In genomic region chr4:129134799-129135585, GRCm38 (mm10) we compare ENCODE assay signal across 8 mouse cellular contexts. TPM values are rescaled to one million over a fixed set of nuclear protein-coding genes. Genes with fewer than 3 reads are reported as not detected.
DNase-seq lines count a peak whose midpoint lies in the region; ATAC-seq lines count a peak whose summit lies in the region.

No protein-coding gene starts in this region.

- no peaks in the 10 kb centered on the region for H3K9me3 ChIP-seq in embryonic facial prominence, embryonic 11.5 days (replicated peaks; ENCODE audit: control insufficient read depth, low read length)
- no peaks in the 10 kb centered on the region for H3K9me3 ChIP-seq in heart, embryonic 13.5 days
- H3K9me3 ChIP-seq in kidney, embryonic 16.5 days (ENCODE audit: low read length) = no peaks in the 10 kb centered on the region

- no peaks in the 10 kb centered on the region for H3K36me3 ChIP-seq in embryonic facial prominence, embryonic 11.5 days (replicated peaks; ENCODE audit: control insufficient read depth, insufficient read depth, low read depth, low read length)
- no peaks in the 10 kb centered on the region for H3K36me3 ChIP-seq in heart, embryonic 13.5 days
- H3K36me3 ChIP-seq in kidney, embryonic 16.5 days (ENCODE audit: insufficient read depth, low read length) = no peaks in the 10 kb centered on the region

- H3K4me1 ChIP-seq in embryonic facial prominence, embryonic 11.5 days (ENCODE audit: control insufficient read depth, insufficient read depth, low read length) = peaks cover 3% of the 10 kb centered on the region; the same call in 1 of the 2 replicates
- H3K4me1 ChIP-seq in heart, embryonic 13.5 days = peaks cover 42% of the 10 kb centered on the region
- peaks cover 39% of the 10 kb centered on the region for H3K4me1 ChIP-seq in kidney, embryonic 16.5 days (ENCODE audit: insufficient read depth, low read length)

- no peak overlapping the region for H3K27ac ChIP-seq in embryonic facial prominence, embryonic 11.5 days (replicated peaks; ENCODE audit: low read depth, low read length)
- H3K27ac ChIP-seq in heart, embryonic 13.5 days (replicated peaks) = no peak overlapping the region
- no peak overlapping the region for H3K27ac ChIP-seq in kidney, embryonic 16.5 days (ENCODE audit: low read length)

- no peak overlapping the region for H3K4me3 ChIP-seq in embryonic facial prominence, embryonic 11.5 days (ENCODE audit: low read depth, low read length)
- peak overlapping the region; percentile 25 for H3K4me3 ChIP-seq in heart, embryonic 13.5 days
- H3K4me3 ChIP-seq in kidney, embryonic 16.5 days (ENCODE audit: low read length) = no peak overlapping the region

- H3K4me2 ChIP-seq in embryonic facial prominence, embryonic 11.5 days (ENCODE audit: low read depth, low read length) = no peak overlapping the region
- H3K4me2 ChIP-seq in heart, embryonic 13.5 days = peak overlapping the region; percentile 60
- peak overlapping the region; percentile 46 for H3K4me2 ChIP-seq in kidney, embryonic 16.5 days (replicated peaks; ENCODE audit: low read depth, low read length)

- peaks cover 23% of the 10 kb centered on the region for H3K27me3 ChIP-seq in embryonic facial prominence, embryonic 11.5 days (ENCODE audit: control insufficient read depth, insufficient read depth, low read length)
- H3K27me3 ChIP-seq in heart, embryonic 13.5 days (replicated peaks) = peaks cover 73% of the 10 kb centered on the region
- H3K27me3 ChIP-seq in kidney, embryonic 16.5 days (ENCODE audit: insufficient read depth, low read length) = peaks cover 9% of the 10 kb centered on the region; the same call in 1 of the 2 replicates

- 0 out of 2 replicates have a peak, but pooled peaks have one; percentile 32 for ATAC-seq in embryonic facial prominence, embryonic 11.5 days (replicated peaks; ENCODE audit: insufficient number of reproducible peaks, low FRiP score, low TSS enrichment, low read depth)
- ATAC-seq in heart, embryonic 13.5 days (ENCODE audit: extremely low read depth, insufficient number of reproducible peaks, low FRiP score, low TSS enrichment) = no peak
- no peak for ATAC-seq in kidney, embryonic 16.5 days (ENCODE audit: low FRiP score, low TSS enrichment)
- no peak for ATAC-seq in erythroid progenitor cell, adult 5-6 weeks (replicated peaks; ENCODE audit: low FRiP score, poor library complexity, severe bottlenecking)

- WGBS in embryonic facial prominence, embryonic 11.5 days = 10% methylated on average over 15 of the region's 15 CpGs
- 8% methylated on average over 15 of the region's 15 CpGs for WGBS in heart, embryonic 13.5 days
- 8% methylated on average over 15 of the region's 15 CpGs for WGBS in kidney, embryonic 16.5 days

- H3K9ac ChIP-seq in embryonic facial prominence, embryonic 11.5 days (replicated peaks; ENCODE audit: low read length) = 0 out of 2 replicates have a peak overlapping the region, but pooled peaks have one; percentile 32
- H3K9ac ChIP-seq in heart, embryonic 13.5 days = peak overlapping the region; percentile 52; the same call in 1 of the 2 replicates
- peak overlapping the region; percentile 37 for H3K9ac ChIP-seq in kidney, embryonic 16.5 days (replicated peaks; ENCODE audit: low read length)

- peak; percentile 85 for DNase-seq in ES-CJ7 (ENCODE audit: low read depth, low spot score)
- DNase-seq in adrenal gland, postnatal 4 days (ENCODE audit: low spot score in 2 of 2) = peak; percentile 39 to 67
- peak; percentile 93 for DNase-seq in embryonic facial prominence, embryonic 11.5 days (ENCODE audit: low spot score)
- DNase-seq in lung, postnatal 25 days (ENCODE audit: low spot score) = peak; percentile 62
- peak; percentile 79 for DNase-seq in right cerebral cortex, postnatal 14 days

RNA-seq across cellular contexts. Expression of gene Fndc5, which starts 1.8 kb away (rescaled TPM):
- total RNA-seq in adrenal gland, postnatal 4 days (2021) = 10 to 100 TPM; 13.0 to 13.2 TPM
- polyA plus RNA-seq in embryonic facial prominence, embryonic 11.5 days (2014; fragmentation: Nextera tagmentation; extraction: Ambion mirVana) = 2.8 and 3.8 TPM in 2 replicates
- polyA plus RNA-seq in heart, embryonic 13.5 days (2015; fragmentation: Nextera tagmentation; extraction: Ambion mirVana) = 5.6 and 7.1 TPM in 2 replicates
- polyA plus RNA-seq in kidney, embryonic 16.5 days (2015; fragmentation: Nextera tagmentation; extraction: Ambion mirVana) = 3.0 and 3.4 TPM in 2 replicates
- 0.72 TPM in 1 of 2 replicates, not detected in the other for total RNA-seq in erythroid progenitor cell, adult 5-6 weeks (2015; ENCODE audit: low replicate concordance)
- total RNA-seq in erythroid progenitor cell, adult 5-6 weeks (2017; ENCODE audit: low replicate concordance) = 0.38 and 0.39 TPM in 2 replicates

RNA-seq across cellular contexts. Expression of gene Hpca, which starts 13.2 kb away (rescaled TPM):
- 1 to 10 TPM; 7.1 to 9.4 TPM for total RNA-seq in adrenal gland, postnatal 4 days (2021)
- polyA plus RNA-seq in embryonic facial prominence, embryonic 11.5 days (2014; fragmentation: Nextera tagmentation; extraction: Ambion mirVana) = 3.1 and 3.5 TPM in 2 replicates
- 0.25 and 0.37 TPM in 2 replicates for polyA plus RNA-seq in heart, embryonic 13.5 days (2015; fragmentation: Nextera tagmentation; extraction: Ambion mirVana)
- 1.6 and 2.2 TPM in 2 replicates for polyA plus RNA-seq in kidney, embryonic 16.5 days (2015; fragmentation: Nextera tagmentation; extraction: Ambion mirVana)
- total RNA-seq in erythroid progenitor cell, adult 5-6 weeks (2015; ENCODE audit: low replicate concordance) = not detected in 2 replicates
- total RNA-seq in erythroid progenitor cell, adult 5-6 weeks (2017; ENCODE audit: low replicate concordance) = not detected in 2 replicates

RNA-seq across cellular contexts. Expression of gene Tmem54, which starts 29.6 kb away (rescaled TPM):
- 1 to 10 TPM in 1 of 2 experiments, not detected in 1; 1.1 TPM for total RNA-seq in adrenal gland, postnatal 4 days (2021)
- polyA plus RNA-seq in embryonic facial prominence, embryonic 11.5 days (2014; fragmentation: Nextera tagmentation; extraction: Ambion mirVana) = 6.3 and 6.4 TPM in 2 replicates
- 1.0 and 1.1 TPM in 2 replicates for polyA plus RNA-seq in heart, embryonic 13.5 days (2015; fragmentation: Nextera tagmentation; extraction: Ambion mirVana)
- 11.5 and 14.5 TPM in 2 replicates for polyA plus RNA-seq in kidney, embryonic 16.5 days (2015; fragmentation: Nextera tagmentation; extraction: Ambion mirVana)
- total RNA-seq in erythroid progenitor cell, adult 5-6 weeks (2015; ENCODE audit: low replicate concordance) = not detected in 2 replicates
- not detected in 2 replicates for total RNA-seq in erythroid progenitor cell, adult 5-6 weeks (2017; ENCODE audit: low replicate concordance)

RNA-seq across cellular contexts. Expression of gene S100pbp, which starts 54.5 kb away (rescaled TPM):
- 10 to 100 TPM; 42.7 to 44.7 TPM for total RNA-seq in adrenal gland, postnatal 4 days (2021)
- polyA plus RNA-seq in embryonic facial prominence, embryonic 11.5 days (2014; fragmentation: Nextera tagmentation; extraction: Ambion mirVana) = 22.8 and 24.5 TPM in 2 replicates
- polyA plus RNA-seq in heart, embryonic 13.5 days (2015; fragmentation: Nextera tagmentation; extraction: Ambion mirVana) = 12.3 and 14.3 TPM in 2 replicates
- polyA plus RNA-seq in kidney, embryonic 16.5 days (2015; fragmentation: Nextera tagmentation; extraction: Ambion mirVana) = 23.2 and 25.6 TPM in 2 replicates
- 6.8 and 29.8 TPM in 2 replicates for total RNA-seq in erythroid progenitor cell, adult 5-6 weeks (2015; ENCODE audit: low replicate concordance)
- 8.1 and 11.6 TPM in 2 replicates for total RNA-seq in erythroid progenitor cell, adult 5-6 weeks (2017; ENCODE audit: low replicate concordance)

RNA-seq across cellular contexts. Expression of gene Yars, which starts 54.6 kb away (rescaled TPM):
- 10 to 100 TPM; 79.5 to 80.4 TPM for total RNA-seq in adrenal gland, postnatal 4 days (2021)
- polyA plus RNA-seq in embryonic facial prominence, embryonic 11.5 days (2014; fragmentation: Nextera tagmentation; extraction: Ambion mirVana) = 91.1 and 95.3 TPM in 2 replicates
- 49.8 and 52.0 TPM in 2 replicates for polyA plus RNA-seq in heart, embryonic 13.5 days (2015; fragmentation: Nextera tagmentation; extraction: Ambion mirVana)
- 85.0 and 89.6 TPM in 2 replicates for polyA plus RNA-seq in kidney, embryonic 16.5 days (2015; fragmentation: Nextera tagmentation; extraction: Ambion mirVana)
- 21.0 and 29.9 TPM in 2 replicates for total RNA-seq in erythroid progenitor cell, adult 5-6 weeks (2015; ENCODE audit: low replicate concordance)
- 25.3 and 61.2 TPM in 2 replicates for total RNA-seq in erythroid progenitor cell, adult 5-6 weeks (2017; ENCODE audit: low replicate concordance)
